Mouse (Mus musculus) bone marrow, adult 2 months (tissue): ENCODE data around the gene Als2cl.

Experiments used
- CTCF ChIP-seq: fragments of 200-500 bp; IDR thresholded peaks from 2 replicates; pipeline ENCODE4 v1.5.1; 2011; ENCODE audit warnings: low read length, control low read depth; ENCODE audit not compliant: control insufficient read depth, insufficient read depth
- POLR2A ChIP-seq: fragments of 200-500 bp; IDR thresholded peaks from 2 replicates; pipeline ENCODE4 v1.6.1; 2011; ENCODE audit warnings: low read depth, mild to moderate bottlenecking, control low read depth, low read length, borderline replicate concordance; ENCODE audit not compliant: control insufficient read depth

DNA sequence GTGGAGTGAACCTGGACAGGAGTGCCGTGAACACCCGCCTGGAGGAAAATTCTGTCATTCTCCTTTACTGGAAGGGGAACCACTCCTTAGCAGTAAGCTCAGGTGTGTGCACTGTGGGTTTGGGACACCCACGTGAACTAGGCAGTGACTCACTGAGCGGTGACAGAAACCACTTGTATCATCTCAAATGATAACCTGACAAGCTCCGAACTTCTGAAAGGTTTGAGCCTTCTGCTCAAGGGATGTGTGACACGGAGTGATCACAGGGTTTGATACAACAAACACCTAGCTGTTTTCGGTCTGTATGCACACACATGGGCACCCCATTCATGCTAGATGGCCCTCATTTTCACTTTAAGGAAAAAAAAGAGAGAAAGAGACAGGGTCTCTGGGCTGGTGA, 37.1 kb downstream of the Als2cl start, which contains the start of gene Fam240a:
- TF ChIP-seq POLR2A: no peak
- TF ChIP-seq CTCF: no peak
